Mouse (Mus musculus): ENCODE measurements around the gene Sh3gl1.

The Sh3gl1 gene

DNA sequence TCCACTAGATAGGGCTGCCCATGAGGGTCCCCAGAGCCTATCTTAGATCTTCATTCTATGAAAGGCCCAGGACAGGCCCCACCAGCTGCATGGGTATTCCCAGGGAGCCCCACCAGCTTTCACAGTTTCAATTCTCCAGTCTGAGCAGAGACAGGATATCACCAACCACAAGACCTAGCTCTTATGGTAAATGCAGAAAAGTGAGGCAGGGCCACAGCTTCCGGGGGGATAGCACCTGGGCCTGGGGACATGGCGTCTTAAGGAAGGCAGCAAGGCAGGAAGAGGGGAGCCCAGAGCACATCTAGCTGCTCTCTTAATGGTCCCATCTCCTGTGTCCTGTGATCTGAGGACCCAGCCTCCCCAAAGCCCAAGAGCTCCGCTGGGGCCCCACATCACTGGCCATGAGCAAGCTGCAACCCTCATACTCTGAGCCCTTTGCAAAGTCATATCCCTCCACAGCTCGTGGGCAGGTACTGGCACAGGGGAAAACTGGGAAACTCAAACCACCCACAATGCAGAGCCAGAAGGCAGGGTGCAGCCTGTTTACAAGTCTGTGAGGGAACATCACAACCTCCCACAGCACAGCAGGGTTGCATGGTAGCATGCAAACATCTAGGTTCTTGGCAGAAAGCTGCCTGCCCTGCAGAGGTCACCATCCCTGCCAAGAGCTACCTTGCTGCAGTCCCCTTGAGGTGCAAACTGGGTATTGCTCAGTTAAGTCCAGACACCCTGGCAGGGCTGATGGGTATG is 15.1 kb downstream of the Sh3gl1 start:
- DNase-seq (ENCODE audit: low read depth in 2 of 2, low spot score in 2 of 2), result peak in 1 of 2 experiments; percentile 51

DNA sequence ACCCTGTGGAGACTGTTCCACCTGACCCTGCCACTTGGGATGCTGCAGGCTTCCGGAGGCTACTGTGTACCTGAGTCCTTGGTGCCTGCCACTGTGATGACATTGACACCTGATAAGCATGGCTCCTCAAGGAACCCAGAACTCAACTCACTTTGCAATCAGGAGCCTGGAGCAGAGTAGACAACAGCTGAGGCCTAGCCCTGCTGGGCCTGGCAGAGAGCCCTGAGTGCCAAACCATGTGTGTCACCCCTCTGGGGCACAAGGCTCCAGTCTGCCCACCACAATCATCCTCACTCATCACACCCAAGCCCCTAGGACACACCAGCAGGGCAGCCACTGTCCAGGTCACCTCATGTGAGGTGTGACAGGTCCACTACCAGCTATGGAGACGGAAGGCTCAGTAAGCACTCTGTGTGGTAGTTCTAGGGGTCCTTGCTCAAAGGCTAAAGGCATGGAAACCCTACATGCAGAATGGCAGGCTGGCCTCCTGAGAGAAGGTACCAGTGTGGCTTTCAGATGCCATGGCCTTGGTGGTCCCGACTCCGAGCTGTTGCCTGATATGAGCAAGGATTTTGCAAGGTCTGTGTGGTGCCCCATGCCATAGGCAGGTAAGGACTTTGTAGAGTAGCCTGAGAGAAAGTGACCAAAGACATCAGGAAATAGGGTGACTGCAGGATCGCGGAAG is 15.9 kb downstream of the Sh3gl1 start:
- no peak for DNase-seq (ENCODE audit: low read depth in 2 of 2, low spot score in 2 of 2)

DNA sequence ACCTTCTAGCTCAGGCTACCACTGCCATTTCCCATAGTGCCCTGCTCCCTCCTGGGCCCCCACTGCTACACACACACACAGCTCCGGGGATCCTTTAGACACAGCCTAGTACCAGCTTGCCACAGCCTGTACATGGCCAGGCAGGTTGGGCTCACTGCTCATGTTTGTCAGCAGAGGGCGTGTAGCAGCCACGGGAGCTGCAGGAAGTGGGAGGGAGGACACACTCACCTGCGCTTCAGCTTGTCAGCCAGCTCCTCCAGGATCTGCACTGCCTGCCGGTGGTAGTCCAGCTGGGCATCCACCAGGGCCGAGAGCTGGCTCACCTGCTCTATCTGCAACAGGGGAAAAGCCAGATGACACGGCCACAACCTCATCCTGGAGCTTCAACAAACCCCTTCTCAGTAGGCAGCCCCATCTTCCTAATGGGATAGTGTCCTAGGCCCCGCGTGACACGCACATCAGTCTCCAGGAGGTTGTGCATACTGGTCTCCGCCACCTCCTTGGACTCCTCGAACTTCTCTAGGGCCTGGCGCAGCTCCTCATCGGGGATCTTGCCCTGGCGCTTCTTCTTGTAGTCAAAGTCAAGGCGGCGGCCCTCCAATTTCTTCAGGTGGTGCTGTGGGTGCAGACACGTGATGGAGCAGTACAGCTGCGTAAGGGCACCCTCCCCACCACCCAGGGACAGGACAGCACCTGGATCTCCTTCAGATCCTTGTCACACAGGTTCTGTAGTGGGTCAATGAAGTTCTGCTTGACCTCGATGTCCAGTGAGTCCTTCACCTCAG is 17.9 kb downstream of the Sh3gl1 start:
- DNase-seq (ENCODE audit: low read depth in 2 of 2, low spot score in 2 of 2), result peak; percentile 50 to 68

DNA sequence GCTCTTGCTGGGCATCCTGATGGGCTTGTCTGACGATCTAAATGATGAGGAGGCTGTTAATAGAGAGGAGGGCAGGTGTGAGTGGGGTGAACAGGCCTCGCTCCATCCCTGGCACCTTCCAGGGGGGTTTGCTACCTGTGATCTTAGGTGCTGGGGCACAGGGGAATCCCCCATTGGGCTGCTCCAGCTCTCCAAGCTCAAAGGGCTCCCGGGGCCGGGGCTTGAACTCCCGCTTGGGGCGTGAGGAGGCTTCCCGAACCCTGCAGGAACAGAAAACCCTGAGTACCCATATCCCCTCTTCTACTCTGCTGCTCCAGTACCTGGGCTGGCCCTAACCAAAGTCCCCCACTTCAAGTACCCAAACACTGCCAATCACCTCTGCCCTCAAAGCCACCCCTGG is 18.6 kb downstream of the Sh3gl1 start:
- DNase-seq (ENCODE audit: low read depth in 2 of 2, low spot score in 2 of 2), result no peak

DNA sequence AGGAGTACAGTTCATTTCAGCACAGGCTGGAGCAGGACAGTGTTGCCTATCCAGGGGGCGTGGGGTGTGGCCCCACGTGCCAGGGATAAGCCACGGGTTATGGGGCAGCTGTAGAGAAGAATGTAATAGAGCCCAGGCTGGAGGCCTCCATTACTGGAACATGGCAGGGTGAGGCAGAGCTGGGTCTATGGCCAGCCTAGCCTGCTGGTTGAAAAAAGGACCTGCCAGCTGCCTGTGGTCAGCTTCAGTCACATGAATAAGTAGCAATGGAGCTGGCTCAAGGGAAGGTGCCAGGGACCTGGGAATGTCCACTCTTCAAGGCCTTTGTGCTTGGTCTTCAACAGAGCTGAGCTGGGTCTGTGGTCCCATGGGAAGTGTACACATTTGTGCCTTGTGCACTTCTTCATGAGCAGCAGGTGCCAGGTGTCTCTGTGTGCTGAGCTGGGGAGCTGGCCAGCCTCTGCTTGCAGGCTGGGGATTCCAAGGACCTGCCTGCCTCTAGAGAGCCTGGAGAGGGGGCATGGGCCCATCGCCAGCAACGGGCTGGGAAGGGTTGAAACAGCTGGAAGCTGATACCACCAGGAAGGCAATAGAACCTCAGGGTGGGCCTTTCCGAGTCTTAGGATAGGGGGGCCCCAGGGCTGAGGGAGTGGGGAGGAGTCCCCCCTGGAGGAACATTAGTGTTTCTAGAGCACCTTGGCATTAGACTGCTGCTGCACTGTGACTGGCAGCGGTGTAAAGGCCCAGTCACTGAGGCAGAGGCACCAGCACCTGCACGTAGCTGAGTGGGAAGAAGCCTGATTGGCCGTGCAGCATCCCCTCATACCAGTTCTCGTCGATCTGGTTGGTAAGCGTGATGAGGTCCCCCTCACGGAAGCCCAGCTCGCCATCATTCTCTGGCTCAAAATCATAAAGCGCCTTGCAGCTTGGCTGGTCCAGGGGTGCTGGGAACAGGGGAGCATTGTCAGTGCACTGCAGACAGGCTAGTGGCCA is 19.3 kb downstream of the Sh3gl1 start:
- DNase-seq (ENCODE audit: low read depth in 2 of 2, low spot score in 2 of 2), result no peak

DNA sequence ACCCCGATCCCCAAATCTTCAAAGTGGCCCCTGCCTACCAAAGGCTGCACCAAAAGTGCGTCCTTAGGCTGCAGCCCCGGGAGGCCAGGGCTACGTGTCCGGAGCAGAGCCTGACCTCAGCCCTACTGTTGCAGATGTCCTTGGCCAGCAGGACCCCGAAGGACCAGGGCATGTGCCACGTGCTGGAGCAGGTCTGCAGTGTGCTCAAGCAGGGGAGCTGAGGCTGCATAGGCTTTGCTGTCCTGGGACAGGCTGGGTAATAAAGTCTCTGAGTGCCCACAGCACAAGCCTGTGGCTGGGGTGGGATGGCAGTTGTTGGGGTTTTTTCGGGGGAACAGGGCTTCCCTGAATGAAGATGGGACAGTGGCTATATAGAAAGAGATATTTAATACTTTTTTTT is 20.1 kb downstream of the Sh3gl1 start:
- DNase-seq (ENCODE audit: low read depth in 2 of 2, low spot score in 2 of 2), result no peak

DNA sequence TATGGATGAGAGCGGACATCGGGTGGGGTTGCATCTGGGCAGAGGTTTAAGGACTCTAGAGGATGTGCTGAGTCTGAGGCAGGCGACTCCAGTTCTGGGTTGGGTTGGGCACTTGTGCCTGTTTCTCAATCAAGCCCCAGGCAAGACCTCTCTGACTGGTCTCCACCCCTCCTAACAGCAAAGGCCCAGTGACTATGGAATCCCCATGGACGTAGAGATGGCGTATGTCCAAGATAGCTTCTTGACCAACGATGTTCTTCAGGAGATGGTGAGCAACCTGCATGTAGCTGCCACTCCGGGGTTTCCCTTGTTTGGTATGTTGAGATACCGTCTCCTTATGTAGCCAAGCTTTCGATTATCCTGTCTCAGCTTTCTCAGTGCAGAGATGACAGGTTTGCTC is 21.1 kb downstream of the Sh3gl1 start:
- DNase-seq (ENCODE audit: low read depth in 2 of 2, low spot score in 2 of 2), result no peak

DNA sequence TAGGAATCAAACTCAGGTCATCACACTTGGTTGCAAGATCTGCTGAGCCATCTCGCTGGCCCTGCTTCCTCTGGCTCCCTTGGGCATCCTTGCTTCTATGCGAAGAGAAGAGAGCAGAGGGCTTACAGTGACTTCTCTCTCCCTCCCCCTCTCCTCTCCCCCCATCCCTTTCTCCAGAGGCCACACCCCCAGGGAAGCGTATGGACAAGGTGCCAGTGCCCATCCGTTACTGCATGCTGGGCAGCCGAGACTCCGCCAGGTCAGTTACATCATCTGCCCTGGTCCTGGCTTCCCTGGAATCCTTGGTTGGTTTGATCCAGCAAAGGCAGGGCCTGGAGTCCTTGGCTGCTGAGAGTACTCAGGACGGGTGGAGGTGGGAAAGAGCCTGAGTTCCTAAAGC is 25.0 kb downstream of the Sh3gl1 start:
- DNase-seq (ENCODE audit: low read depth in 2 of 2, low spot score in 2 of 2), result no peak

DNA sequence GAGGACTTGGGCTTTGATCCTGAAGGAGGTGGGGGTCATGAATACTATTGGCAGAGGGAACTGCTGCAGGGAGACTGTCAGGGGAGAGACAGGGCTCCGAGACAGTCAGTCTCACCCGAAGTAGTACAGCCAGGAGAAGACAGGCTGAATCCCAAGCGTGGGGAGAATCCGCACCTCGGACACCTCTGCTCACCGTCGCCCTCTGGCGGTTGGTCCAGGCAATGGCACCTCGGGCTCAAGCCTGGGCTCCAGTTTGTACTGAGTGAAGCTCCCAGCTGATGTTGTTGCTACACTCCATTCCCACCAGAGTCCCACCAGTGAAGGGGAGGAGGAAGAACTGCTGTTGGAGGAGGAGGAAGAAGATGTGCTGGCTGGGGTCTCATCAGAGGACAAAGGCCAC is 25.8 kb downstream of the Sh3gl1 start:
- DNase-seq (ENCODE audit: low read depth in 2 of 2, low spot score in 2 of 2), result peak; percentile 79 to 83

DNA sequence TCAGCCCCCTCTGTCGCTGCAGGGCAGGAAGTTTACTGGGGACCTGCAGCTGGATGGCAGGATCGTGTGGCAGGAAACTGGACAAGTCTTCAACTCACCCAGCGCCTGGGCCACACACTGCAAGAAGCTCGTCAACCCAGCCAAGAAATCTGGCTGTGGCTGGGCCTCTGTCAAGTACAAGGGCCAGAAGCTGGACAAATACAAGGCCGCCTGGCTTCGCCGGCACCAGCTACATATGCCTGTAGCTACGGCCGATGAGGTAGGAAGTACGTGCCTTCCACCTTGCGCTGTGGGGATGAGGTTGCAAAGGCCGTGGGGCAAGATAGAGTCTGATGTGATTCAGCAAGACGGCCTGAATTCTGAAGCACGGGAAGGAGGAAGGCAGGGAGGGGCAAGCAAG is 26.2 kb downstream of the Sh3gl1 start:
- no peak for DNase-seq (ENCODE audit: low read depth in 2 of 2, low spot score in 2 of 2)

DNA sequence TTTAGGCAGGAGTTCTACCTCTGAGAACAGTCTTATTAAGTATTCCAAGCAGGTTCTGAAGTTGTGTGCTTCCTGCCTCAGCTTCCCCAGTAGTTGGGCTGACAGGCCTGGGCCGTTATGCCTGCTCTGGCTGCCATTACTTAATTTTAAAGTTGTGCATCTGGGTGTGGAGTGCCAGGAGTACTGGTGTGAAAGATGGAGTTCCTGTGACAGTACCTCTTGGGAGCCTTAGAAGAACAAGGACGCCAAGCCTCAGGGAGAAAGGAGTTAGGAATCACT is 26.5 kb downstream of the Sh3gl1 start:
- no peak for DNase-seq (ENCODE audit: low read depth in 2 of 2, low spot score in 2 of 2)

DNA sequence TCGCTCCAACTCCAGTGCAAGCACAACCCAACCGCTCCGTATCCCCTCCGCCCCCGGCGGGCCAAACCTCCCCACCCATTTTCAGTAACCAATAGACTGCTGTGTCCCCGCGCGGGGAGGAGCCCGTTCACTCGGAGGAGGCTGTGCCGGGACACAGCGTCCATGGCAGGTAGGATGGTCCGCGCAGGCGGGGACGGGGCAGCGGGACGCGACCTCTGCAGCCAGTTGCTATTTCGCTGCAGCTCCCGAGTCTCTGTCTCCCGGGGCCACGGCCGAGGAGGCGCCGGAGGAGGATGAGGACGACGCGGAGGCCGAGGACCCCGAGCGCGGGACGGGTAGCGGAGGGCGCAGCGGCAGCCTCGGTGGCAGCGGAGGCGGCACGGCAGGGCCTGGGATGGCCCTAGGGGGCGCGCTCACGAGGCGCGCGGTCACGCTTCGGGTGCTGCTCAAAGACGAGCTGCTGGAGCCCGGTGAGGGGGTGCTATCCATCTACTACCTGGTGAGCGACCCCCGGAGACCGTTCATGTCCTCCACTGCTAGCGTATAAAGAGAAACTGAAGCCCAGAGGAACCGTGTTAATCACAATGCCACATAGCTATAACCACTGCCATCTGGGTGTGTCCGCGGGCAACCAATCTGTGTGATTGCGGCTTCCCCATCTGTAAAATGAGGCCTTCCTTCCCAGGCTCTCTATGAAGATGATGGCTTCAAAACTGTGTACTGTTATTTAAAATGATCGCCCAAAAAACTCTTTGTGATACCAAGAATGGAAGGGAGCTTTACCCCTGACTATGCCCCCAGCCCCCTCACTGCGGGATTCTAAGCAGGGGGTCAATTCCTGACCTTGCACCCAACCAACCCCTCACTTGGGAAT is 27.1 kb downstream of the Sh3gl1 start:
- peak; percentile 81 to 86 for DNase-seq (ENCODE audit: low read depth in 2 of 2, low spot score in 2 of 2)

DNA sequence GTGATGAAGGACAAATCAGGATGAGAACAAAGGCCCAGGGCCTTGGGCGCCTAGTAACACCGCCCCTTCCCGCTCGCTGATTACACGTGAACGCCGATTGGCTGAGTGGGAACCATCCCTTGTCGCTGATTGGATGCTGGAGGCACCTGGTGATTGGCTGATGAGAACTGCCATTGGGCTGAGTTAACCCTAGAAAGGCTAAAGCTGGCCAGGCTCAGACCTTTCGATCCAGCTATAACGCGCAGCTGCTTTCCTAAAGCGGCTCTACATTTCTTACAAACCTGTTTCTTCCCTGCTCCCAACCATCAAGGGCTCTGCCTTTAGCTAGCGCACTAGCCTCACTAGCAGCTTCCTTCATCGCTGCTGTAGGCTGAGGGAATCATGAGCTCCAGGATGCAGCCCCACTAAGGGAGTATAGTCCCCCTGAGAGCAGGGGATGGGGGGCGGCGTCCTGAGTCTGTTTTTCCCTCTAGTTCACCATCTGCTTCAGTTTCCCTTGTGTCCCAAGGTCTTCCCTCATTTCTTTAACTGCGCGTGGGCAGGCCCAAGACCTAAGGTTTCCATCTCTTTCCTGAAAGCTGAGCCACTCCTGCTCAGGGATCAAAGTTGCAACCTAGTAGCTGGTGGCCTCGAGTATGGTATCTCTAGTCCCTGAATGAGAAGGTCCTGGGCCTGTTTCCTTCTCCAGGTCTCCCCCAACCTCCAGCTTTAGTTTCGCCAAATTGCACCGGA is 27.9 kb downstream of the Sh3gl1 start:
- DNase-seq (ENCODE audit: low read depth in 2 of 2, low spot score in 2 of 2), result peak; percentile 75 to 83

DNA sequence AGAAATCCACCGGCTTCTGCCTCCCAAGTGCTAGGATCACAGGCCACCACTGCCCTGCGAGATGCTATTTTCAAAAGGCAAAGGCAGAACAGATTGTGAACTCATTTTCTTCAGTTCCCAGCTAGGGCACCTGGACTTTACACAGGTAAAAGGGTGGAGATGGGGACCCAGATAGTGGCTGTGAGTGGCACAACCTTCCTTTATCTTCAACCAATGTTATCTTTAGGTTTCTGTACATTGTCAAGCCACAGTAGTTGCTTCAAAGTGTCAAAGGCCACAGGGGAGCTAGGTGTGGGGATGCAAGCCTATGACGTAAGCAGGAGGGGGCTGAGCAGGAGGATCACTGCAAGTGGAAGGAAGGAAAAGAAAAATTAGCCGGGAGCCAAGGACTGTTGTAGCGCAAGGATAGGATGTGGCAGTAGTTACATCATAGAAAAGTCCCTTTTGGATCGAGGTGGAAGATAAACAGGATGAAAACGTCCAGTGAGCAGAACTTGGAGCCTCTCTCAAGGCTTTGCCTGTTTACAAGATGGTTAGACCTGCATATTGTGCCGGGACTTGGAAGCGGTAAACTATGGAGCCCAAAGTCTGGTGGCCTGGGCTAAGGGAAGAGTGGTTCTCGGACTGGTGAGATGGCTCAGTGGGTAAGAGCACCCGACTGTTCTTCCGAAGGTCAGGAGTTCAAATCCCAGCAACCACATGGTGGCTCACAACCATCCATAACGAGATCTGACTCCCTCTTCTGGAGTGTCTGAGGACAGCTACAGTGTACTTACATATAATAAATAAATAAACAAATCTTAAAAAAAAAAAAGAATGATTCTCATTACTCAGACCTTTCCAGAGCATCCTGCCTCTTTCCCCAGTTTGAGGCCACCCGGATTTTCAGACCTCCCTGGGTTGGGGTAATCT is 28.7 kb downstream of the Sh3gl1 start:
- DNase-seq (ENCODE audit: low read depth in 2 of 2, low spot score in 2 of 2), result no peak

DNA sequence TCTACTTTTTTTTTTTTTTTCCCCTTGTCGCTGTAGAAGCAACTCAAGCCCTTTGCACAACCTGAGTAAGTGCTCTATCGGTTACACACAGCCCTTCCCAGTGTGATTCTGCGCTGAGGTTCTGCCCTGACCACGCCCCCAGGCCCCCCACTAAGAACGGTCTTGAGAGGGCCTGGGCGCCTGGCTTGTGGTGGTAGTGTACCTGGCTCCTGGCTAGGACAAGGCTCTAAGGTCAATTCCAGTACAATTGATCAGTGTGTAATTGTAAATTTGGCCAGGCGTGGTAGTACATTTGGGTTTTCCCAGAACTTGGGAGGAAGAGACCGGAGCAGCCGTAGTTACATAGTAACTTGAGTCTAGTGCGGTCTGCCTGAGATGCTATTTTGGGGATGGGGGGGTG is 29.5 kb downstream of the Sh3gl1 start:
- DNase-seq (ENCODE audit: low read depth in 2 of 2, low spot score in 2 of 2), result no peak

DNA sequence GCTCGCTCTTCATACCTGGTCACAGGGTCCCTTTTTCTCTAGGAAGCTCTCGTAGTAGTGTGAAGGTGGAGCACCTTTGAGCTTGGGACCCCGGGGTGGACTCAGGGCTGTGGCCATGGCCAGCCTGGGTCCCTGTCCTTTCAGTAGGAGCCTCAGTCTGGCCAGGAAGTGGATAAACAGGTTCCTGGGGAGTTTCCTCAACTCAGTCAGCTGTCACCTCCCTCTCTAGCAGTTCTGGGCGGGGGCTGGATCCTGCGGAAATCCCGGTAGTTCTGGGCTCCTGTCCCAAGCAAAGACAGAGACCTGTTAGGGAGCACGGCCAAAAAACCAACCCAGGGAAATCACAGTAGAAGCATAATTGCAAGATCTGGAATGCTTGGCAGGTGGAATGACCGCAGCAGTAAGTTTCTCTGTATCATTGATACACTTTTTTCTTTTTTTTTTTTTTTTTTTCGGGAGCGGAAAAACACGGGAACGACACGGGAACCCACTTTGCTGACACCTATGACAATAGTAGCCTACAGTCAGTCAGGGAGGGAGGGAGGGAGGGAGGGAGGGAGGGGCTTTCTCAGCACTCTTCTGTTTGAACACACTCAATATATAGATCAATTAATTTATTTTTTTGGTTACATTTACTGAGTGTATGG is 30.9 kb downstream of the Sh3gl1 start, which contains the start of the genes Stap2 and Mpnd:
TSS of gene Stap2 (minus strand) at position 170 of the 647 bp plus-strand sequence.
TSS of gene Mpnd (plus strand) at position 297 of the 647 bp plus-strand sequence.
- DNase-seq (ENCODE audit: low read depth in 2 of 2, low spot score in 2 of 2), result no peak

DNA sequence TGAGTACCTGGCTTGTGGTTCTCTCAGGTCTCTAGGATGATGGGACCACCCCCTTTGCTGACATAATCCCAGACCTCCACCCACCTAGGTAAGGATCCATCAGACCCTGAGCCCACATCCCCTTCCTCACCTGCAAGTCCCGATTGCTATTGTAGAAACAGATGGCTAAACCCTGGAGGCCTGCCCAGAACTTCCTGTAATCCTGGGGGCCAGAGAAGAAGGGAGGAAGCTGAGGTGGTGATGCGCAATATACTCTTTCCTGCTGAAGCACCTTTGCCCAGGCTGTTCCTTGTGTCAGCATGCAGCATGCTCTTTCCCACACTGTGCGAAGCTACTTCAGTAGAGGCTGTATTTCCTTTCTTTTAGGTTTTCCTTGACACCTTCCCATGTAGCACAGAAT is 33.4 kb downstream of the Sh3gl1 start:
- DNase-seq (ENCODE audit: low read depth in 2 of 2, low spot score in 2 of 2), result no peak

Measured in CD8-positive naive resting alpha-beta T cell, adult 2 months (primary cell).